Mouse (Mus musculus): ENCODE data around the gene Rab11fip3. TPM values are rescaled to one million over a fixed set of nuclear protein-coding genes. Genes with fewer than 3 reads are reported as not detected.

The Rab11fip3 gene
- total RNA-seq, 1 experiment, result 9.4 TPM

DNA sequence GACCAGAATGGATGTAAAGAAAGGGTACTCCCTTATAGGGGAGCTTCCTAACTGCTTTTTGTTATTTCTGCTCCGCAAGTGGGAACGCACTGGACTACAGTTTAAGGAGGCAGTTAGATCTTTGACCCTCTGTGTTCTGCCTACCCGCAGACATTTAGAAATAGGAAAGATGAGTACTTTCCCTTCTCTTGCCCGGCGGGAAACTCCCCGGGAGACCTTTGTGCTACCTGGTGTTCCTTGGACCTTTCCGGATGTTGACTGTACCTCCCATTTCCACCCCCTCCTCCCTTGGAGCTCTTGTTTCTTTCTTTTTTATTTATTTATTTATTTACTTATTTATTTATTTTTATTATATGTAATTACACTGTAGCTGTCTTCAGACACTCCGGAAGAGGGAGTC lies 44.7 kb upstream of the Rab11fip3 start:
- Histone ChIP-seq H3K9ac (ENCODE audit: insufficient read depth, low read depth, low read length, poor library complexity, severe bottlenecking) (peak overlapping the region; percentile 87), H3K27ac (ENCODE audit: insufficient read depth, low read depth, low read length, poor library complexity, severe bottlenecking) (peak overlapping the region; percentile 83; the same call in 1 of the 2 replicates), H3K4me3 (ENCODE audit: insufficient read depth in 1 of 2, low read depth in 1 of 2, low read length in 2 of 2, poor library complexity in 1 of 2, severe bottlenecking in 1 of 2) (peak overlapping the region; percentile 76 to 81), H3K4me1 (ENCODE audit: control insufficient read depth in 2 of 2, insufficient read depth in 2 of 2, low read length in 2 of 2, poor library complexity in 1 of 2) (peaks cover 7 to 23% of the 10 kb centered on the region in 2 experiments), H3K36me3 (ENCODE audit: control insufficient read depth, insufficient read depth, low read length, poor library complexity, severe bottlenecking) (peaks cover 21% of the 10 kb centered on the region), H3K9me3 (ENCODE audit: control insufficient read depth, insufficient read depth, low read depth, low read length) (no peaks in the 10 kb centered on the region)
- no peak for DNase-seq (ENCODE audit: low read depth, low spot score)
- TF ChIP-seq ZNF384 (IDR thresholded peaks at IDR 0.05; ENCODE audit: low read depth, low read length) (no peak), CHD2 (IDR thresholded peaks at IDR 0.05; ENCODE audit: low read depth, low read length) (no peak), ZC3H11A (IDR thresholded peaks at IDR 0.05; ENCODE audit: borderline replicate concordance, low read depth, low read length) (no peak), MAFK (IDR thresholded peaks at IDR 0.05; ENCODE audit: insufficient read depth, low read depth, low read length) (no peak), HCFC1 (IDR thresholded peaks at IDR 0.05; ENCODE audit: borderline replicate concordance, insufficient read depth, low read length) (no peak)
- in situ Hi-C loops (cut with MboI; ENCODE audit: low sequenced_read_pairs in 2 of 2, unreplicated experiment in 2 of 2), result no loop called here

DNA sequence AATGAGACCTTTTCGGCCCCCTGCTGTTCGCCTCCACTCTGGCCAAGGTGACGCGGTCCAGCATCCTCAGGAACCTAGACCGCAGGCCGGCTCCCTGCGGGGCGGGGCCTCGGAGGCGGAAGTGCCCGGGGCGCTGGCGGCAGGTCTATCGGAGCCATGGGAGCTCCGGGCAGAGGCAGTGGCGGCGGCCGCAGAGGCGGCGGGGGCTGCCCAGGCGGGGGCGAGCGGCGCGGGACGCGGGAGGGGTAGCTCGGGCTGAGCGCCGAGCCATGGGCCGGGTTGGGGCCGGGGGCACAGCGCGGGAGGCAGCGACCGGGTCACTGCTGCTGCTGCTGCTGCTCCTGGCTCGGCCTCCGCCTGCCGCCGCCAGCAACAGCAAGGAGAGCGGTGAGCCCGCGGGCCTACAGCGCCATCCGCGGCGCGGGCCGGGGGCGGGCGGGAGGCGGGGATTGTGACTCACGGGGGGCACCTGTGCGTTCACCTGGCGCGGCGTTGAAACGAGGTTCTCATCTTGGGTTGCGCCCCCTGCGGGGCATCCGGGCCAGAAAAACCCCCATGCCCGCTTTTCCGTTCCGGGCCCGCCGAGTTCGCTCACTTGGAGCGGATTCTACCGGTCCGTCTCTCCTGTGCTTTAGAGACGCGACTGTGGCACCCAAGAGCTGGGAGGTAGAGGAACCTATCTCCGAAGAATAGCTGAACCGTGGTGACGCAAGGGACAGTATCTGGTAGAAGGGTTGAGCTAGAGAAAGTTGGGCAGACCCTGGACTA lies 44.0 kb upstream of the Rab11fip3 start, which contains the start of gene Tmem8:
Tmem8 (plus strand) TSS at position 119 of the 768 bp plus-strand sequence.
- H3K9ac ChIP-seq (ENCODE audit: insufficient read depth, low read depth, low read length, poor library complexity, severe bottlenecking), result peak within 1 kb of the TSS; percentile 87
- DNase-seq (ENCODE audit: low read depth, low spot score), result no peak
- peak within 1 kb of the TSS; percentile 76 to 81 for H3K4me3 ChIP-seq (ENCODE audit: insufficient read depth in 1 of 2, low read depth in 1 of 2, low read length in 2 of 2, poor library complexity in 1 of 2, severe bottlenecking in 1 of 2)
- H3K4me1 ChIP-seq (ENCODE audit: control insufficient read depth in 2 of 2, insufficient read depth in 2 of 2, low read length in 2 of 2, poor library complexity in 1 of 2), result peaks cover 7 to 24% of the 10 kb centered on the region in 2 experiments
- in situ Hi-C loops (cut with MboI; ENCODE audit: low sequenced_read_pairs in 2 of 2, unreplicated experiment in 2 of 2), result no loop called here
- H3K27ac ChIP-seq (ENCODE audit: insufficient read depth, low read depth, low read length, poor library complexity, severe bottlenecking), result peak within 1 kb of the TSS; percentile 94
- no peaks in the 10 kb centered on the region for H3K9me3 ChIP-seq (ENCODE audit: control insufficient read depth, insufficient read depth, low read depth, low read length)
- peaks cover 16% of the 10 kb centered on the region for H3K36me3 ChIP-seq (ENCODE audit: control insufficient read depth, insufficient read depth, low read length, poor library complexity, severe bottlenecking)
- no peak for TF ChIP-seq MAFK (IDR thresholded peaks at IDR 0.05; ENCODE audit: insufficient read depth, low read depth, low read length)
- no peak for TF ChIP-seq ZNF384 (IDR thresholded peaks at IDR 0.05; ENCODE audit: low read depth, low read length)
- TF ChIP-seq ZC3H11A (IDR thresholded peaks at IDR 0.05; ENCODE audit: borderline replicate concordance, low read depth, low read length), result no peak
- no peak for TF ChIP-seq HCFC1 (IDR thresholded peaks at IDR 0.05; ENCODE audit: borderline replicate concordance, insufficient read depth, low read length)
- no peak for TF ChIP-seq CHD2 (IDR thresholded peaks at IDR 0.05; ENCODE audit: low read depth, low read length)

DNA sequence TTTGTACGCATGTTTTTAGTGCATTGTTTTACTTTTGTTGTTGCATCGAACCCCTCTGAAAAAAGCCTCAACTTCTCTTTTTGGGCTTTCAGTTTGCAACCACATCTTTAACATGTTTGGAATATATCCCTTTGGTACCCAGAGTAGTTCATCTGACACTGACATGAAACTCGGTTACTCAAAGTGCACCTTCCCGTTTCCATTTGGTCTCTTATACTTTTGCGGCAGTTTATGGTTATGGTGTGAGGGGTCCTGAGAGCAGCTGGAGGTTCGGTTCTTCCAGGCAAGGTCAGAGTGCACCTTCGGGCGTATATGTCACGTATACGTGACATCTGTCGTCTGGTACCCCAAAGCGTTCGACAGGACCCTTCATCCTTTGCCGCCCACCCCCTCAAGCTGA lies 43.4 kb upstream of the Rab11fip3 start:
- H3K4me1 ChIP-seq (ENCODE audit: control insufficient read depth in 2 of 2, insufficient read depth in 2 of 2, low read length in 2 of 2, poor library complexity in 1 of 2), result peaks cover 7 to 24% of the 10 kb centered on the region in 2 experiments
- in situ Hi-C loops (cut with MboI; ENCODE audit: low sequenced_read_pairs in 2 of 2, unreplicated experiment in 2 of 2), result no loop called here
- no peaks in the 10 kb centered on the region for H3K9me3 ChIP-seq (ENCODE audit: control insufficient read depth, insufficient read depth, low read depth, low read length)
- TF ChIP-seq ZNF384 (IDR thresholded peaks at IDR 0.05; ENCODE audit: low read depth, low read length), result no peak
- TF ChIP-seq MAFK (IDR thresholded peaks at IDR 0.05; ENCODE audit: insufficient read depth, low read depth, low read length), result no peak
- no peak for TF ChIP-seq CHD2 (IDR thresholded peaks at IDR 0.05; ENCODE audit: low read depth, low read length)
- no peak for TF ChIP-seq ZC3H11A (IDR thresholded peaks at IDR 0.05; ENCODE audit: borderline replicate concordance, low read depth, low read length)
- TF ChIP-seq HCFC1 (IDR thresholded peaks at IDR 0.05; ENCODE audit: borderline replicate concordance, insufficient read depth, low read length), result no peak
- H3K36me3 ChIP-seq (ENCODE audit: control insufficient read depth, insufficient read depth, low read length, poor library complexity, severe bottlenecking), result peaks cover 9% of the 10 kb centered on the region; the same call in 1 of the 2 replicates
- peak overlapping the region; percentile 87 for H3K9ac ChIP-seq (ENCODE audit: insufficient read depth, low read depth, low read length, poor library complexity, severe bottlenecking)
- peak overlapping the region; percentile 76 to 81 for H3K4me3 ChIP-seq (ENCODE audit: insufficient read depth in 1 of 2, low read depth in 1 of 2, low read length in 2 of 2, poor library complexity in 1 of 2, severe bottlenecking in 1 of 2)
- no peak for DNase-seq (ENCODE audit: low read depth, low spot score)
- peak overlapping the region; percentile 94; the same call in 1 of the 2 replicates for H3K27ac ChIP-seq (ENCODE audit: insufficient read depth, low read depth, low read length, poor library complexity, severe bottlenecking)

DNA sequence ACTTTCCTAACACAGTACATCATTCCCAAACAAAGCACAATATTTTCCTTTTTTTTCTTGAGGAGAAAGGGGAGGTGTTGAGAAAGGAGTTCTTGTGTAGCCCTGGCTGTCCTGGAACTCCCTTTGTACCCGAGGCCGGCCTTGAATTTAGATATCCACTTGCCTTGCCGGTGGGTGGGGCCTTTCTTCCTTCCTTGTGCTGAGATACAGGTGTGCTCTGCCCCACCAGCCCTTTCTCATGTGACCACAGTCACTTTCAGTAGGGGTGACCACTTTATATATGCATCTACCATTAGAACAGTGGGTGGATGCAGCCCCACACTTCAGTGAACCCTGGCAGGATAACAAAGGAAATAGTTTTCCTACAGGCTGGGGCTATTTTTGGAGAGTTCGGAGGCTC lies 42.4 kb upstream of the Rab11fip3 start:
- Histone ChIP-seq H3K4me1 (ENCODE audit: control insufficient read depth in 2 of 2, insufficient read depth in 2 of 2, low read length in 2 of 2, poor library complexity in 1 of 2) (peaks cover 7 to 20% of the 10 kb centered on the region in 2 experiments), H3K36me3 (ENCODE audit: control insufficient read depth, insufficient read depth, low read length, poor library complexity, severe bottlenecking) (peaks cover under 1% of the 10 kb centered on the region; the same call in 1 of the 2 replicates), H3K27ac (ENCODE audit: insufficient read depth, low read depth, low read length, poor library complexity, severe bottlenecking) (peak overlapping the region; percentile 94), H3K9ac (ENCODE audit: insufficient read depth, low read depth, low read length, poor library complexity, severe bottlenecking) (peak overlapping the region; percentile 41; the same call in 1 of the 2 replicates), H3K9me3 (ENCODE audit: control insufficient read depth, insufficient read depth, low read depth, low read length) (no peaks in the 10 kb centered on the region), H3K4me3 (ENCODE audit: insufficient read depth in 1 of 2, low read depth in 1 of 2, low read length in 2 of 2, poor library complexity in 1 of 2, severe bottlenecking in 1 of 2) (no peak overlapping the region)
- no peak for DNase-seq (ENCODE audit: low read depth, low spot score)
- in situ Hi-C loops (cut with MboI; ENCODE audit: low sequenced_read_pairs in 2 of 2, unreplicated experiment in 2 of 2), result no loop called here
- no peak for TF ChIP-seq ZNF384 (IDR thresholded peaks at IDR 0.05; ENCODE audit: low read depth, low read length)
- no peak for TF ChIP-seq HCFC1 (IDR thresholded peaks at IDR 0.05; ENCODE audit: borderline replicate concordance, insufficient read depth, low read length)
- TF ChIP-seq ZC3H11A (IDR thresholded peaks at IDR 0.05; ENCODE audit: borderline replicate concordance, low read depth, low read length), result no peak
- no peak for TF ChIP-seq MAFK (IDR thresholded peaks at IDR 0.05; ENCODE audit: insufficient read depth, low read depth, low read length)
- no peak for TF ChIP-seq CHD2 (IDR thresholded peaks at IDR 0.05; ENCODE audit: low read depth, low read length)
